Mouse (Mus musculus): ENCODE data around the gene Wdr41.

Gene Wdr41

GRCm38 (mm10) chr13:95038200-95038599 lies 62.1 kb downstream of the Wdr41 start:
- no peak for DNase-seq (ENCODE audit: low read depth)

- no peak for DNase-seq (ENCODE audit: low read depth)
Measured at GRCm38 (mm10) chr13:95040140-95040738, 64.1 kb downstream of the Wdr41 start.

- no peak for DNase-seq (ENCODE audit: low read depth)
Measured at GRCm38 (mm10) chr13:95044108-95044507, 68.0 kb downstream of the Wdr41 start.

- no peak for DNase-seq (ENCODE audit: low read depth)
Measured at GRCm38 (mm10) chr13:95050398-95050797, 74.3 kb downstream of the Wdr41 start.

GRCm38 (mm10) chr13:95052421-95052820 lies 76.3 kb downstream of the Wdr41 start:
- DNase-seq (ENCODE audit: low read depth): no peak

GRCm38 (mm10) chr13:95055742-95056388 lies 79.7 kb downstream of the Wdr41 start:
- no peak for DNase-seq (ENCODE audit: low read depth)

- DNase-seq (ENCODE audit: low read depth): no peak
Measured at GRCm38 (mm10) chr13:95056501-95057280, 80.5 kb downstream of the Wdr41 start.

GRCm38 (mm10) chr13:95058885-95059284 lies 82.7 kb downstream of the Wdr41 start:
- no peak for DNase-seq (ENCODE audit: low read depth)

GRCm38 (mm10) chr13:95063390-95064017 lies 87.4 kb downstream of the Wdr41 start:
- peak; percentile 49 for DNase-seq (ENCODE audit: low read depth)

GRCm38 (mm10) chr13:95067854-95068253 lies 91.7 kb downstream of the Wdr41 start:
- DNase-seq (ENCODE audit: low read depth): peak; percentile 14

GRCm38 (mm10) chr13:95070268-95070667 lies 94.1 kb downstream of the Wdr41 start:
- DNase-seq (ENCODE audit: low read depth): peak; percentile 12
